Mouse (Mus musculus) gastrocnemius, adult 8-10 months (tissue): ENCODE measurements around the gene Gm5129. TPM values are rescaled to one million over a fixed set of nuclear protein-coding genes. Genes with fewer than 3 reads are reported as not detected.
A peak's percentile ranks its signal among the peaks of the same experiment; 100 is the strongest.
"Not testable (repeated sequence)": the region's sequence is repeated elsewhere in the genome, so short reads cannot be mapped to it uniquely, and the experiment has no call there.

Experiments used
- DNase-seq, 2 experiments: peaks; one replicate each; pipeline ENCODE4 v3.0.0; 2022; ENCODE audit warnings: low spot score in 2 of 2
- total RNA-seq, 4 experiments: library from RNA; stranded (reverse); gene quantifications; 2 replicates each; pipeline ENCODE4 v1.2.4; 2022

Gm5129 gene
- not detected for total RNA-seq

- DNase-seq: peak; percentile 92 to 95
Measured at GRCm38 (mm10) chr5:29735557-29736061, at the start of gene Gm5129, which contains the start of gene Dnajb6. TSS of gene Gm5129 (minus strand) at chr5:29735936. TSS of gene Dnajb6 (plus strand) at chr5:29735688.

GRCm38 (mm10) chr5:29784906-29785305, 49.2 kb upstream of the Gm5129 start:
- not testable (repeated sequence) for DNase-seq

- no peak for DNase-seq
Measured at GRCm38 (mm10) chr5:29782261-29782660, 46.5 kb upstream of the Gm5129 start.

- DNase-seq: not testable (repeated sequence)
Measured at GRCm38 (mm10) chr5:29779733-29780132, 44.0 kb upstream of the Gm5129 start.

- DNase-seq: no peak
Measured at GRCm38 (mm10) chr5:29778029-29778428, 42.3 kb upstream of the Gm5129 start.

GRCm38 (mm10) chr5:29775437-29775836, 39.7 kb upstream of the Gm5129 start:
- no peak for DNase-seq

GRCm38 (mm10) chr5:29773460-29774150, 37.9 kb upstream of the Gm5129 start:
- DNase-seq: no peak

GRCm38 (mm10) chr5:29772651-29773330, 37.1 kb upstream of the Gm5129 start:
- DNase-seq: no peak

- DNase-seq: no peak
Measured at GRCm38 (mm10) chr5:29772038-29772437, 36.3 kb upstream of the Gm5129 start.

- DNase-seq: no peak
Measured at GRCm38 (mm10) chr5:29770935-29771334, 35.2 kb upstream of the Gm5129 start.

GRCm38 (mm10) chr5:29759318-29759717, 23.6 kb upstream of the Gm5129 start:
- no peak for DNase-seq

- no peak for DNase-seq
Measured at GRCm38 (mm10) chr5:29752894-29753293, 17.2 kb upstream of the Gm5129 start.

- DNase-seq: peak in 1 of 2 experiments; percentile 16
Measured at GRCm38 (mm10) chr5:29751306-29751705, 15.6 kb upstream of the Gm5129 start.

GRCm38 (mm10) chr5:29747661-29748060, 11.9 kb upstream of the Gm5129 start:
- no peak for DNase-seq

- DNase-seq: no peak
Measured at GRCm38 (mm10) chr5:29741093-29741492, 5.4 kb upstream of the Gm5129 start.

- no peak for DNase-seq
Measured at GRCm38 (mm10) chr5:29740651-29741050, 4.9 kb upstream of the Gm5129 start.

GRCm38 (mm10) chr5:29738076-29738475, 2.3 kb upstream of the Gm5129 start:
- DNase-seq: no peak

- DNase-seq: no peak
Measured at GRCm38 (mm10) chr5:29737471-29737870, 1.7 kb upstream of the Gm5129 start.

- DNase-seq: no peak
Measured at GRCm38 (mm10) chr5:29736942-29737341, 1.2 kb upstream of the Gm5129 start.

- peak; percentile 57 to 72 for DNase-seq
Measured at GRCm38 (mm10) chr5:29736073-29736900, 551 bp upstream of the Gm5129 start.

- DNase-seq: no peak
Measured at GRCm38 (mm10) chr5:29734831-29735510, 765 bp downstream of the Gm5129 start.
